Mouse (Mus musculus): ENCODE results near the gene Dlg5. TPM values are rescaled to one million over a fixed set of nuclear protein-coding genes. Genes with fewer than 3 reads are reported as not detected.

Gene Dlg5
- total RNA-seq, 2 experiments from 2014 or later = 24.8 to 42.8 TPM

Small RNAs within 50 kb of the gene (microRNA-seq; reads per million reads assigned to microRNA genes)
- not detected for gene Mir7210

Other genes starting within 250 kb of the Dlg5 start
- 100 to 1,000 TPM; 177 to 194 TPM for gene Kcnma1, start 231.4 kb downstream of the Dlg5 start, total RNA-seq (2021)
- gene E330034G19Rik, start 47.3 kb upstream of the Dlg5 start, total RNA-seq (2021) = not detected
- gene Polr3a, start 241.1 kb upstream of the Dlg5 start, total RNA-seq (2021) = 10 to 100 TPM; 38.3 to 39.2 TPM
- 100 to 1,000 TPM; 665 to 675 TPM for gene Rps24, start 241.2 kb upstream of the Dlg5 start, total RNA-seq (2021)

Measured in left cerebral cortex, postnatal 36 days (tissue).